Mouse (Mus musculus) small intestine, adult 2 months (tissue): ENCODE data around the gene Gfpt1. TPM values are rescaled to one million over a fixed set of nuclear protein-coding genes. Genes with fewer than 3 reads are reported as not detected.

Source experiments
- H3K27ac ChIP-seq: fragments of 200-500 bp; 2 replicates; pipeline ENCODE4 v1.5.1; 2012; ENCODE audit warnings: low read depth, low read length, control low read depth, inconsistent platforms; ENCODE audit not compliant: insufficient read depth
- H3K27me3 ChIP-seq: fragments of 200-500 bp; 2 replicates; pipeline ENCODE4 v1.6.1; 2012; ENCODE audit warnings: mild to moderate bottlenecking, moderate library complexity, low read length, inconsistent platforms; ENCODE audit not compliant: control insufficient read depth, insufficient read depth
- H3K36me3 ChIP-seq: fragments of 200-500 bp; 2 replicates; pipeline ENCODE4 v1.6.1; 2012; ENCODE audit warnings: mild to moderate bottlenecking, low read length, control low read depth, inconsistent platforms; ENCODE audit not compliant: control insufficient read depth, insufficient read depth
- H3K4me1 ChIP-seq: fragments of 200-500 bp; 2 replicates; pipeline ENCODE4 v1.6.1; 2012; ENCODE audit warnings: low read length, inconsistent platforms, mixed read lengths; ENCODE audit not compliant: control insufficient read depth, insufficient read depth, insufficient read length
- H3K4me3 ChIP-seq: fragments of 200-500 bp; 2 replicates; pipeline ENCODE4 v1.5.1; 2012; ENCODE audit warnings: low read depth, mild to moderate bottlenecking, control low read depth, inconsistent platforms, low read length, moderate library complexity
- CTCF ChIP-seq: fragments of 200-500 bp; IDR thresholded peaks from 2 replicates; pipeline ENCODE4 v1.5.1; 2012; ENCODE audit warnings: low read depth, mild to moderate bottlenecking, control low read depth, inconsistent platforms, low read length, moderate library complexity, mixed read lengths; ENCODE audit not compliant: insufficient replicate concordance, insufficient read length; ENCODE audit errors: extremely low read depth
- POLR2A ChIP-seq: fragments of 200-500 bp; IDR thresholded peaks from 2 replicates; pipeline ENCODE4 v1.6.1; 2012; ENCODE audit warnings: low read depth, mild to moderate bottlenecking, control low read depth, inconsistent platforms, low read length, moderate library complexity
- WGBS: fragments of 180-500 bp; shearing (Covaris S2); methylation state at CpG from one replicate; pipeline ENCODE4 v1.1.7; 2018; 5-methylcytosine and 5-hydroxymethylcytosine counted together
- polyA plus RNA-seq: library from polyadenylated mRNA; depleted of rRNA; stranded (reverse); fragments of >200 nt; gene quantifications from 2 replicates; pipeline ENCODE4 v1.2.3, GENCODE M21; 2012; rRNA removed

Gene Gfpt1
- polyA plus RNA-seq, 1 experiment = 16.0 TPM

DNA sequence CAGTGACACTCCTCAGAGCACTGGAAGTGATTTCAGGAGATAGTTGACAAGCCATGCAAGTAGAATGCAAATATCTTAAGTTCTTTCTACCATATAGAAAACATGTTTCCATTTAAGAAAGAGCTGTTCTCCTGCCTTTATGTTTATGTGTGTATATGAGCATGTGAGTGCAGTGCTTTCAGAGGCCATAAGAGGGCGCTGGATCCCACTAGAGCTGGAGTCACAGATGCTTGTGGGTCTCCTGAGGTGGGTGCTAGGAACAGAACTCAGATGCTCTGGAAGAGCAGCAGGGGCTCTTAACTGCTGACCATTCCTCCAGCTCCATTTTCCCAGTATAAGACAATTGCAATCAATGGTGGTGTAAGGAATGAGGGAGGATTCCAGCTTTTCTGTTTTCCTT lies 88.4 kb downstream of the Gfpt1 start:
- no peaks in the 10 kb centered on the region for H3K27me3 ChIP-seq
- H3K4me3 ChIP-seq = no peak overlapping the region
- H3K36me3 ChIP-seq = no peaks in the 10 kb centered on the region
- WGBS = 67% methylated on average over 1 of the region's 1 CpGs
- H3K4me1 ChIP-seq = peaks cover 6% of the 10 kb centered on the region; the same call in 1 of the 2 replicates
- H3K27ac ChIP-seq = no peak overlapping the region
- TF ChIP-seq CTCF = no peak
- TF ChIP-seq POLR2A = no peak

DNA sequence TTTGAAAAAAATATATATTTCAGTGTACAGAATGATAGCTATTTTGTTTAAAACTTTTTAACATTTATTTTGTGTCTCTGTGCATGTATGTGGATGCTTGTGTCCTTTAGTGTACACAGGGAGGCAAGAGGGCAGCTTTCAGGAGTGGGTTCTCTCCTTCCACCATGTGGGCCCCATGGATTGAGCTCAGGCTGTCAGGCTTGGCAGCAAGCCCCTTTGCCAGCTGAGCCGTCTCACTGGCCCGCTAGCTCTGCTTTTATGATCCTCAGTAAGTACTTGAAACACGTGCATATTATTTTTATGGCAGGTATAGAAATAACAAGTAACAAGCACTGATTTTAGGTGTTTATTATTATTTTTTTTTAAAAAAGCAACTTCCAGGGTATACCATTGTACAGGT lies 90.9 kb downstream of the Gfpt1 start:
- Histone ChIP-seq H3K27ac (no peak overlapping the region), H3K27me3 (no peaks in the 10 kb centered on the region), H3K4me1 (no peaks in the 10 kb centered on the region), H3K36me3 (no peaks in the 10 kb centered on the region), H3K4me3 (no peak overlapping the region)
- WGBS = 36% methylated on average over 3 of the region's 3 CpGs
- no peak for TF ChIP-seq CTCF
- TF ChIP-seq POLR2A = no peak

DNA sequence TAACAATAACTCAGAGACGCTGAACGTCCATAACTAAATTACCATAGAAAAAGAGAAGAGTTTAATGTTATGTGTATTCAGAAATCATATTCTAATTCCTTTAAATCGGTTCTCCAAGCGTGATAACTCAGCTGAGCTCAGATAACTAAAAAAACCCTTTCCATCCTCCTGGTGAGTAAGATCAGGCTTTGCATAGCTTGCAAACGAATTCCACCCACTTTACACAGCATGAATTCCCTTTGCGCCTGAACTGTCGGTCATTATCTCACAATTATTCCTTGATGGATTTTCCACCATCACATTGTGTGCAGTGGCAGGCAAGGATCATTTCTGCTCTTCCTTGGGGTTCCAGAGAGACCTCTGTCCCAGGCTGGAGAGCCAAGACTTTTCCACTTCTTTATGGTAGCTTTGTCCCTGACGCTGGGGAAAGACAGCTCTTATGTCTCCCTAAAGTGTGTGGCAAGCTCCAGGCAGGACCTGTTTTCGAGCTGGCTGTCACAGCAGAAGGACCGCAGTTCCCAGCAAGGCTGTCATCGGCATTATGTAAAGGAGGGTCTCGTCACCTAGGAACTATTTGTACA lies 91.4 kb downstream of the Gfpt1 start:
- 77% methylated on average over 12 of the region's 12 CpGs for WGBS
- TF ChIP-seq POLR2A (no peak), CTCF (no peak)
- H3K4me3 ChIP-seq = no peak overlapping the region

DNA sequence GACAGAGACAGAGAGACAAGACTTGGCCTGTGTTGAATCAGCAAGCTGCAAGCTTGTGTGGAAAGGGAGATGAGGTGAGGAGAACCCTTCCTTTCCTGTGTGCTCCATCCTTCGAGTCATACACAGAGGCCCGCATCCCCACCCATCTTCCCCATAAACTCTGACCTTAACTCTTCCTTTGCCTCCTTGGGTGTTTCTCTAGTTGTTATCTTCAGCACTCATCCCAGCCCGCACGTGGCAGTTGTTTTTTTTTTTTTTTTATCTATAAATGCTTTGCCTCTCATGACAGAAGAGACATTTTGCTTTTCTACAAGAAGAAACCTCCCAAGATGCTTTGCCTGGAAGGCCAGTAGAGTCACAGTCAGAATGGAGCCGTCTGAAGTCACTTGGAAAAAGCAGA lies 95.8 kb downstream of the Gfpt1 start:
- WGBS = 59% methylated on average over 5 of the region's 5 CpGs
- H3K4me1 ChIP-seq = no peaks in the 10 kb centered on the region; the same call in 1 of the 2 replicates
- no peaks in the 10 kb centered on the region for H3K27me3 ChIP-seq
- H3K27ac ChIP-seq = no peak overlapping the region
- no peaks in the 10 kb centered on the region for H3K36me3 ChIP-seq
- no peak overlapping the region for H3K4me3 ChIP-seq
- no peak for TF ChIP-seq POLR2A
- no peak for TF ChIP-seq CTCF

More for the DNA sequence above, 91.4 kb downstream of the Gfpt1 start:
- no peaks in the 10 kb centered on the region for H3K4me1 ChIP-seq
- H3K36me3 ChIP-seq = no peaks in the 10 kb centered on the region
- H3K27me3 ChIP-seq = no peaks in the 10 kb centered on the region
- H3K27ac ChIP-seq = no peak overlapping the region

DNA sequence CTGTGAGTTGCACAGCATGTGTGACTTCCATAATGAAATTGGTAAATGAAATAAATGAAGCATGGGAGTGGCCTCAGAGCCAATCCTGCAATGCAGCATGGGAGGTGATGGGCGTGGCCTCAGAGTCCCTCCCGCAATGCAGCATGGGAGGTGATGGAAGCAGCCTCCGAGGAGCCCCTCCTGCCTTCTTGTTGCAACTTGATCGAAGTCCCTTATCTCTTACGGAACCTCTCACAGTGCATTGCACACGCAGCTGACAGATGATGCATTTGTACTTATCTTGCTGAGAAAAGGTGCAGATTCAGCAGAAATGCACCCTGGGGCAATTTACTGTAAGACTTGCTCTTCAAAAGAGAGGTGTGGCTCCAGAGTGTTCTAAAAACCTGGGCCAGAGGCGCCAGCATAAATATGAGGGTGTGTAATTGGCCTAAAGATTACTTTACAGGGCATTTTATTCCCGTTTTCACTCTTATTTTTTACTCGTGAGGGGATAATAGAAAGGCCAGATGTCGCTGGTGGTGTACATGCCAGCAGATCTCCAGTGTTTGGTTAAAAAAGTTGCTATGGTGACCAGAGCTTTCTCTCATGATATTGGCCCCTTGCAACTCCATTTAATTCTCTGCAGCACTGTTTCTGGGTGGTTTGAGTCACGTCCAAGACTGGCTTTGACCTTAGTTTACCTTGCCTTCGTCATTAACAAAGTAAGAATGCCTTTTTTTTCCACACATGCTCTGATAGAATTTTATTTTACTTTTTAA lies 97.3 kb downstream of the Gfpt1 start:
- no peak for TF ChIP-seq CTCF
- no peak for TF ChIP-seq POLR2A
- Histone ChIP-seq H3K4me3 (no peak overlapping the region), H3K36me3 (no peaks in the 10 kb centered on the region), H3K27me3 (no peaks in the 10 kb centered on the region), H3K4me1 (no peaks in the 10 kb centered on the region; the same call in 1 of the 2 replicates), H3K27ac (no peak overlapping the region)
- WGBS = 57% methylated on average over 12 of the region's 12 CpGs

Other genes with a start within 250 kb of the Gfpt1 start
- gene Anxa4, start 249.3 kb upstream of the Gfpt1 start, polyA plus RNA-seq = 89.9 and 634 TPM in 2 replicates
- 10.5 and 22.8 TPM in 2 replicates for gene Aak1, start 193.3 kb upstream of the Gfpt1 start, polyA plus RNA-seq
- gene Nfu1, start 33.6 kb upstream of the Gfpt1 start, polyA plus RNA-seq = 12.9 and 36.3 TPM in 2 replicates
- 2.8 and 4.2 TPM in 2 replicates for gene D6Ertd527e, start 61.9 kb downstream of the Gfpt1 start, polyA plus RNA-seq